Mouse (Mus musculus) heart, postnatal 0 days (tissue): ENCODE data around the gene Eng. TPM values are rescaled to one million over a fixed set of nuclear protein-coding genes. Genes with fewer than 3 reads are reported as not detected.

Experiments
- ATAC-seq: fragments of 200-750 bp; cut with Nextera tagmentation; 2 replicates; pipeline ENCODE4 v1.8.0; 2017; ENCODE audit warnings: low read depth, moderate number of reproducible peaks, moderate library complexity; ENCODE audit not compliant: insufficient read depth
- DNase-seq: peaks from one replicate; pipeline ENCODE4 v3.0.0-alpha.2; 2016; ENCODE audit warnings: low spot score
- H3K27ac ChIP-seq: fragments of 300-500 bp; sonication (generic); 2 replicates; pipeline ENCODE4 v1.5.1; 2014; ENCODE audit warnings: low read depth, mild to moderate bottlenecking
- H3K27me3 ChIP-seq: fragments of 300-500 bp; sonication (generic); 2 replicates; pipeline ENCODE4 v1.6.1; 2014; ENCODE audit warnings: low read length, mixed read lengths; ENCODE audit not compliant: control insufficient read depth, insufficient read depth
- H3K36me3 ChIP-seq: fragments of 300-500 bp; sonication (generic); replicated peaks from 2 replicates; pipeline ENCODE4 v1.6.1; 2014; ENCODE audit warnings: low read length, mixed read lengths; ENCODE audit not compliant: control insufficient read depth, insufficient read depth
- H3K4me1 ChIP-seq: fragments of 300-500 bp; sonication (generic); 2 replicates; pipeline ENCODE4 v1.6.1; 2014; ENCODE audit warnings: antibody characterized with exemption; ENCODE audit not compliant: control insufficient read depth, insufficient read depth
- H3K4me2 ChIP-seq: fragments of 300-500 bp; sonication (generic); 2 replicates; pipeline ENCODE4 v1.6.1; 2014; ENCODE audit warnings: low read depth, mild to moderate bottlenecking, low read length, moderate library complexity
- H3K4me3 ChIP-seq: fragments of 300-500 bp; sonication (generic); 2 replicates; pipeline ENCODE4 v1.5.1; 2014; ENCODE audit warnings: low read depth, low read length
- H3K9ac ChIP-seq: fragments of 300-500 bp; sonication (generic); replicated peaks from 2 replicates; pipeline ENCODE4 v1.6.1; 2014; ENCODE audit warnings: low read depth, low read length, mixed read lengths
- H3K9me3 ChIP-seq: fragments of 300-500 bp; sonication (generic); replicated peaks from 2 replicates; pipeline ENCODE4 v1.6.1; 2016; ENCODE audit warnings: low read length; ENCODE audit not compliant: control insufficient read depth
- CTCF ChIP-seq: IDR thresholded peaks from 2 replicates; pipeline ENCODE4 v1.5.1; 2016; ENCODE audit warnings: antibody characterized with exemption, control low read depth, low read depth
- EP300 ChIP-seq: IDR thresholded peaks from 2 replicates; pipeline ENCODE4 v1.6.1; 2016; ENCODE audit warnings: antibody characterized with exemption, low read depth
- WGBS: fragments of 180-500 bp; shearing (Covaris S2); extraction: QIAGEN DNeasy Blood & Tissue Kit; methylation state at CpG from one replicate; pipeline ENCODE4 v1.1.7; 2014; 5-methylcytosine and 5-hydroxymethylcytosine counted together
- polyA plus RNA-seq: library from polyadenylated mRNA; unstranded; fragments of >200 nt; fragmentation: Nextera tagmentation; extraction: Ambion mirVana; gene quantifications from 2 replicates; pipeline ENCODE4 v1.2.1, GENCODE M21; 2015
- total RNA-seq: library from RNA; depleted of rRNA; stranded (reverse); fragments of >200 nt; gene quantifications from 2 replicates; pipeline ENCODE4 v1.2.3, GENCODE M21; 2014; ENCODE audit warnings: low replicate concordance

The Eng gene
- total and polyA plus RNA-seq, 2 experiments from 2014 or later: 123 to 137 TPM

GRCm38 (mm10) chr2:32644799-32645475, 1.5 kb upstream of the Eng start:
- no peak for TF ChIP-seq CTCF
- TF ChIP-seq EP300: no peak
- H3K4me3 ChIP-seq: no peak overlapping the region
- no peak for DNase-seq
- ATAC-seq: no peak
- peaks cover 34% of the 10 kb centered on the region for H3K4me1 ChIP-seq
- H3K36me3 ChIP-seq: no peaks in the 10 kb centered on the region
- no peaks in the 10 kb centered on the region for H3K9me3 ChIP-seq
- 82% methylated on average over 8 of the region's 8 CpGs for WGBS
- H3K9ac ChIP-seq: no peak overlapping the region
- no peak overlapping the region for H3K4me2 ChIP-seq
- H3K27ac ChIP-seq: peak overlapping the region; percentile 71; the same call in 1 of the 2 replicates
- H3K27me3 ChIP-seq: no peaks in the 10 kb centered on the region

GRCm38 (mm10) chr2:32645647-32646046, 748 bp upstream of the Eng start:
- TF ChIP-seq EP300 (no peak), CTCF (no peak)
- Histone ChIP-seq H3K27ac (peak overlapping the region; percentile 95), H3K27me3 (no peaks in the 10 kb centered on the region), H3K4me1 (peaks cover 31% of the 10 kb centered on the region), H3K4me2 (no peak overlapping the region), H3K9ac (no peak overlapping the region), H3K9me3 (no peaks in the 10 kb centered on the region), H3K36me3 (0 out of 2 replicates have a peak, but pooled peaks cover 2% of the 10 kb centered on the region), H3K4me3 (no peak overlapping the region)
- no peak for DNase-seq
- ATAC-seq: no peak
- WGBS: 53% methylated on average over 3 of the region's 3 CpGs

- WGBS: 48% methylated on average over 7 of the region's 7 CpGs
- H3K27me3 ChIP-seq: no peaks in the 10 kb centered on the region
- TF ChIP-seq EP300: no peak
- no peak for TF ChIP-seq CTCF
- peak overlapping the region; percentile 95 for H3K27ac ChIP-seq
- peak overlapping the region; percentile 82 for H3K9ac ChIP-seq
- peaks cover 21% of the 10 kb centered on the region for H3K4me1 ChIP-seq
- DNase-seq (no peak), ATAC-seq (no peak)
- peak overlapping the region; percentile 54 for H3K4me2 ChIP-seq
- peaks cover 9% of the 10 kb centered on the region; the same call in 1 of the 2 replicates for H3K36me3 ChIP-seq
- peak overlapping the region; percentile 62 for H3K4me3 ChIP-seq
- no peaks in the 10 kb centered on the region for H3K9me3 ChIP-seq
Measured at GRCm38 (mm10) chr2:32647366-32647765, 971 bp downstream of the Eng start.

GRCm38 (mm10) chr2:32653764-32654163, 7.4 kb downstream of the Eng start:
- Histone ChIP-seq H3K9ac (no peak overlapping the region), H3K4me3 (peak overlapping the region; percentile 3; the same call in 1 of the 2 replicates), H3K27me3 (no peaks in the 10 kb centered on the region), H3K4me1 (peaks cover 23% of the 10 kb centered on the region), H3K27ac (peak overlapping the region; percentile 87), H3K36me3 (peaks cover 25% of the 10 kb centered on the region; the same call in 1 of the 2 replicates), H3K9me3 (no peaks in the 10 kb centered on the region), H3K4me2 (peak overlapping the region; percentile 35)
- TF ChIP-seq CTCF (no peak), EP300 (no peak)
- WGBS: 16% methylated on average over 7 of the region's 7 CpGs
- DNase-seq (no peak), ATAC-seq (no peak)

- Histone ChIP-seq H3K27me3 (no peaks in the 10 kb centered on the region), H3K9ac (no peak overlapping the region), H3K4me1 (peaks cover 23% of the 10 kb centered on the region), H3K4me3 (0 out of 2 replicates have a peak overlapping the region, but pooled peaks have one; percentile 9), H3K27ac (peak overlapping the region; percentile 87), H3K4me2 (peak overlapping the region; percentile 35; the same call in 1 of the 2 replicates), H3K36me3 (peaks cover 28% of the 10 kb centered on the region; the same call in 1 of the 2 replicates), H3K9me3 (no peaks in the 10 kb centered on the region)
- TF ChIP-seq CTCF (no peak), EP300 (no peak)
- DNase-seq (no peak), ATAC-seq (peak; percentile 16; the same call in 1 of the 2 replicates)
- 59% methylated on average over 14 of the region's 14 CpGs for WGBS
Measured at GRCm38 (mm10) chr2:32654743-32655393, 8.5 kb downstream of the Eng start.
